Mouse (Mus musculus) bone marrow, adult 2 months (tissue): Measurements from ENCODE around the gene Usp54. TPM values are rescaled to one million over a fixed set of nuclear protein-coding genes. Genes with fewer than 3 reads are reported as not detected.
A peak's percentile ranks its signal among the peaks of the same experiment; 100 is the strongest.

Source experiments
- H3K27ac ChIP-seq: fragments of 200-500 bp; 2 replicates; pipeline ENCODE4 v1.5.1; 2012; ENCODE audit warnings: low read depth, mild to moderate bottlenecking, control low read depth, inconsistent platforms, low read length; ENCODE audit not compliant: control insufficient read depth, poor library complexity, insufficient read depth
- H3K4me1 ChIP-seq: fragments of 200-500 bp; 2 replicates; pipeline ENCODE4 v1.6.1; 2011; ENCODE audit warnings: low read length; ENCODE audit not compliant: control insufficient read depth, insufficient read depth
- H3K4me3 ChIP-seq: fragments of 200-500 bp; replicated peaks from 2 replicates; pipeline ENCODE3; 2011; ENCODE audit warnings: mild to moderate bottlenecking, low read depth, low read length, control low read depth; ENCODE audit not compliant: control insufficient read depth
- CTCF ChIP-seq: fragments of 200-500 bp; IDR thresholded peaks from 2 replicates; pipeline ENCODE4 v1.5.1; 2011; ENCODE audit warnings: low read length, control low read depth; ENCODE audit not compliant: control insufficient read depth, insufficient read depth
- POLR2A ChIP-seq: fragments of 200-500 bp; IDR thresholded peaks from 2 replicates; pipeline ENCODE4 v1.6.1; 2011; ENCODE audit warnings: low read depth, mild to moderate bottlenecking, control low read depth, low read length, borderline replicate concordance; ENCODE audit not compliant: control insufficient read depth
- WGBS: fragments of 180-500 bp; shearing (Covaris S2); methylation state at CpG from one replicate; pipeline ENCODE4 v1.1.7; 2018; 5-methylcytosine and 5-hydroxymethylcytosine counted together
- polyA plus RNA-seq: library from polyadenylated mRNA; stranded (reverse); fragments of >200 nt; gene quantifications from 2 replicates; pipeline ENCODE4 v1.2.4, GENCODE M21; 2011; ENCODE audit warnings: low replicate concordance; ENCODE audit not compliant: missing spikeins, insufficient read depth, insufficient read length

Usp54 gene
- polyA plus RNA-seq = 2.2 and 6.4 TPM in 2 replicates

DNA sequence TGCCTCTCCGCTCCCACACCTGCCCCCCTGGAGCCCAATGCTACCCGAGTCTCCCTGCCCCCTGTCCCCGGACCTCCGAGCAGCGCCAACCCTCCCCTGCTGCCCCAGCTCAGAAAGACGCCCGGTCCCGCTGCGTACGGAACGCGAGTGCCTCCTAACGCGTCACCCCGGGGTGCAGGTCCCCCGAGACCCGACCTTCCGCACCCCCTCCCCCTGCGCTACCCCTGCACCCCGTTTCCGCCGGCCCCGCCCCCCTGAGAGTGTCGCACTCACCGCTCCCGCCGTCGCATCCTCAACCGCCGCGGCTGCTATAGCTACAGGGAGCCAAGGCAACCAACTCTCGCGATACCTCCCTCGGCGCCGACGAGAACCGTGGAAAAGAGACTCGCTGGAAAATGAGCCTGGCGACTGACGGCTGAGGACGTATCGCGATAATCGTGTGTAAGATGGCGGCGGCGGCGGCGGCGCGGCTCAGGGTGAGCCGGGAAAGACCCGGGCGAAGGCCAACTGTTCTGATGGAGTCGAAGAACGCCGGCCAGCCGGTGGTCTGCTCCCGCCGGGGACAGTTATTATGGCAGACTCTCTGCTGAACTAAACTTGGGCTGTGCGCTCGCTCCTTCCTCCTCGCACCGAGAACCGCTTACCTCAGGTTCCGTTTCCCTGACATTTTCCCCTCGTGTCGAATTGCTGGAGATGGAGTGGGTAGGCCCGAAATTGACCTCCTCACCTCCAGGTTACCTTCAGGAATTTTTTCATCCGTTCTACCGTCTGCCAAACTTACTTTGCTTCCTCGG lies at the start of gene Usp54:
Gene Usp54, minus strand, starts transcription at position 420 of the 794 bp plus-strand sequence.
- H3K27ac ChIP-seq = peak within 1 kb of the TSS; percentile 71
- under 1% methylated on average over 73 of the region's 73 CpGs for WGBS
- no peaks in the 10 kb centered on the region for H3K4me1 ChIP-seq
- TF ChIP-seq CTCF (no peak), POLR2A (peak; percentile 87)
- H3K4me3 ChIP-seq = peak within 1 kb of the TSS; percentile 87

- TF ChIP-seq CTCF (no peak), POLR2A (no peak)
- Histone ChIP-seq H3K4me3 (no peak overlapping the region), H3K27ac (no peak overlapping the region), H3K4me1 (peaks cover 2% of the 10 kb centered on the region; the same call in 1 of the 2 replicates)
- WGBS = 86% methylated on average over 2 of the region's 2 CpGs
Measured at GRCm38 (mm10) chr14:20689009-20689408, 48.1 kb upstream of the Usp54 start.

DNA sequence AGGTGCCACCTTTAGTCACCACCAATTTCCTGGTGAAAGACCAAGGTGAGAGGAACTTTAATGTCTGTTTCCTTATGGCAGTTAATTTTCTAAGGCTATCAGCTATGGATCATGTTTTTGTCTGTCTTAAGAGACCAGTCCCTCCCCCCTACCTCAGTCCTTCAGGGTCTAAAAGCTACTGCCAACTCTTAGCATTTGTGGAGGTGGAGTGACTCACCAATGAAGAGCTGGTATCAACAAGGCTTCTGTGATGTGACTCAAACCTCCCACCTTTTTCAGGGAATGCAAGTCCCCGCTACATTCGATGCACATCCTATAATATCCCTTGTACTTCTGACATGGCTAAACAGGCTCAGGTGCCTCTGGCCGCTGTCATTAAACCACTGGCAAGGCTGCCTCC lies 45.7 kb upstream of the Usp54 start:
- Histone ChIP-seq H3K4me1 (peaks cover 2% of the 10 kb centered on the region; the same call in 1 of the 2 replicates), H3K27ac (no peak overlapping the region), H3K4me3 (no peak overlapping the region)
- WGBS = 98% methylated on average over 3 of the region's 3 CpGs
- no peak for TF ChIP-seq POLR2A
- no peak for TF ChIP-seq CTCF

- peaks cover 2% of the 10 kb centered on the region; the same call in 1 of the 2 replicates for H3K4me1 ChIP-seq
- H3K4me3 ChIP-seq = peak overlapping the region; percentile 48
- WGBS = 8% methylated on average over 3 of the region's 3 CpGs
- peak overlapping the region; percentile 77 for H3K27ac ChIP-seq
- no peak for TF ChIP-seq POLR2A
- TF ChIP-seq CTCF = no peak
Measured at GRCm38 (mm10) chr14:20682498-20682897, 41.6 kb upstream of the Usp54 start.

GRCm38 (mm10) chr14:20681742-20682141 lies 40.9 kb upstream of the Usp54 start:
- peaks cover 2% of the 10 kb centered on the region; the same call in 1 of the 2 replicates for H3K4me1 ChIP-seq
- H3K4me3 ChIP-seq = no peak overlapping the region
- 68% methylated on average over 2 of the region's 2 CpGs for WGBS
- TF ChIP-seq CTCF = no peak
- no peak for TF ChIP-seq POLR2A
- peak overlapping the region; percentile 28; the same call in 1 of the 2 replicates for H3K27ac ChIP-seq

DNA sequence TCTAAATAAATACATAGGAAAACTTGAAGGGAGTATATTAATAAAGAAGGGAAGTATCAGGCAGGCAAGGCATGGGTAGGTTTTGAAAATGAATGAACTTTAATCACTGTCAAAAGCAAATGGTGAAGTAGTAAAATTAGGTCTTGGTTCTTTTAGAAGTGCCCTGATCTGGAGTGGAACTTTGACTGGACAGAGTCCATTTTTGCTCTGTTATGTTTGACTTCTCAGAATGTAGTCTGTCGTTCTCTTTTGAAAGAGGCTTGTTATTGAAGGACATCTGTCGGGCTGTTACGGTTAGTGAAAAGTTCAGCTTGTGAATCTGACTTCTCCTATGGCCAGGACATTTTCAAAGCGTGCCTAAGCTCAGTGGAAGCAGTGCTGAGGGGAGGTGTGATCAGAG lies 37.0 kb upstream of the Usp54 start:
- 89% methylated on average over 4 of the region's 4 CpGs for WGBS
- TF ChIP-seq POLR2A (no peak), CTCF (no peak)
- Histone ChIP-seq H3K4me1 (peaks cover 2% of the 10 kb centered on the region; the same call in 1 of the 2 replicates), H3K27ac (no peak overlapping the region), H3K4me3 (no peak overlapping the region)

DNA sequence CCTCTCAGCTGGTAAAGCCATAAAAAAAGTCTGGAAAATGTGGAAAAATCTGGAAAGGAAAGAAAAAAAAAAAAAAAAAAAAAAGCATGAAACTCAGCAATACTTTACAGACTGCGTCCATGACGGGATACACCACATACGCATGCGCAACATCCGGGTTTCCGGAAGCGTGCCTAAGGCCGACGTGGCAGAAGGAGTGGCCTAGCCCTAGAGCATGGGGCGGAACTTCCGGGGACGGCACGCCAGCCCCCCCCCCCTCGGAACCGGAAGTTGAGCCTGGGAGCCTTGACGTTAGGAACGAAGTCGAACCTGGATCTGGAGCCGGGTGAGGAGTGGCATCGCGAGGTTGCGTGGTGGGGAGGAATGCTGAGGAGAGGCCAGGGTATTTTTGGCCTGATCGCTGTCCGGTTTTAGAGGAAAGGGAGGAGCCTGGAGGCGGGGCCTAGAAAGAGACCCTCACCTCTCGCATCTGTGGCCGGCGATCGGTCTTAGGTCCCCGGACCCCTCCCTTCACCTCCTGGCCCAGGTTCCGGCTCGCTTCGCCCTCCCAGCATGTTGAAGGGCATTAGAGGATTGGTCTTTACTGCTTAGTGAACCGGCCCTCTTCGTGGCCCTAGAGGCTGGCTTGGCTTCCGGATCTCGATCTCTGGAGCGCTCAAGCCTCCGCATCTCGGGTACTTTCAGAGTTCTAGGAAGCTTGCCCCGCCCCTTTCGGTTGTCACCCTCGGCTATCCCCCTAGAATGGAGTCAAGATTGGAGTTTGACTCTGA lies 33.4 kb upstream of the Usp54 start, which contains the start of gene Sec24c:
Gene Sec24c, plus strand, starts transcription at position 245 of the 770 bp plus-strand sequence.
- Histone ChIP-seq H3K27ac (peak within 1 kb of the TSS; percentile 71), H3K4me3 (peak within 1 kb of the TSS; percentile 76), H3K4me1 (no peaks in the 10 kb centered on the region; the same call in 1 of the 2 replicates)
- WGBS = 2% methylated on average over 43 of the region's 43 CpGs
- TF ChIP-seq POLR2A (peak; percentile 63; the same call in 1 of the 2 replicates), CTCF (no peak)

- WGBS = 9% methylated on average over 13 of the region's 13 CpGs
- Histone ChIP-seq H3K4me3 (peak overlapping the region; percentile 71), H3K27ac (no peak overlapping the region), H3K4me1 (no peaks in the 10 kb centered on the region; the same call in 1 of the 2 replicates)
- TF ChIP-seq POLR2A (no peak), CTCF (no peak)
Measured at GRCm38 (mm10) chr14:20673735-20674063, 32.8 kb upstream of the Usp54 start.
